Mouse (Mus musculus) E14TG2a.4 (cell line): ENCODE results near the gene Ccser1.

Experiments
- CTCF ChIP-seq: conservative IDR thresholded peaks from 2 replicates; pipeline ENCODE4 v1.5.1; 2014; ENCODE audit warnings: low read length
- POU5F1 ChIP-seq: IDR thresholded peaks from 2 replicates; pipeline ENCODE4 v1.6.1; 2014; ENCODE audit warnings: low read length, borderline replicate concordance

DNA sequence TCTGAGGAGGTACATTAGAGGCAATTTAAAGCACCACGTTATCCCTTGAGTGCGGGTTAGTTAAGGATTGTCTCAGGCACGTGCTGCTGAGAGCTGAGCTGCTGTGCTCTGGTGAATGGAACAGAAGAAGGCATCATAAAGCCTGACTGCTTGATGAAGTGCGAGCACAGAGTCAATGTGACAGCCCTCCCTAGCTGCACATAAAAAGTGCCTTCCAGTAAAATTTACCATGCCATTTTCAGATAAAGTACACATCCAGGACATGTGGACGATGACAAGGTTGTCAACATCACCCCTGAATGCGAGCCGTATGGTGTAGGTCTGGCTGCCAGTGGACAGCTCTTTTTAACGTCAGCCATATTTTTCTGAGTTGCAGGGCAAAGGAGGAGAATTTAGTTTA, 35.6 kb downstream of the Ccser1 start:
- TF ChIP-seq CTCF (no peak), POU5F1 (no peak)
